Mouse (Mus musculus) hematopoietic stem cell, adult 5-6 weeks (primary cell): ENCODE results near the gene Setdb1. TPM values are rescaled to one million over a fixed set of nuclear protein-coding genes. Genes with fewer than 3 reads are reported as not detected.

Source experiments
- ATAC-seq, 2 experiments: fragments of 125-278 bp in 1 of 2; replicated peaks in 1 of 2; 2 replicates each; pipeline ENCODE4 v1.8.0; 2016 to 2017; ENCODE audit warnings: inconsistent platforms in 2 of 2, mild to moderate bottlenecking in 2 of 2, moderate number of reproducible peaks in 2 of 2, low read depth in 1 of 2, moderate TSS enrichment in 1 of 2; ENCODE audit not compliant: low FRiP score in 2 of 2, poor library complexity in 2 of 2, severe bottlenecking in 2 of 2, insufficient read depth in 1 of 2, low TSS enrichment in 1 of 2
- total RNA-seq: library from RNA; stranded (forward); fragments of 172-1452, 232-1000 nt; gene quantifications from 2 replicates; pipeline ENCODE4 v1.2.3, GENCODE M21; 2017

Setdb1 gene
- total RNA-seq, 1 experiment from 2014 or later: 37.0 TPM

DNA sequence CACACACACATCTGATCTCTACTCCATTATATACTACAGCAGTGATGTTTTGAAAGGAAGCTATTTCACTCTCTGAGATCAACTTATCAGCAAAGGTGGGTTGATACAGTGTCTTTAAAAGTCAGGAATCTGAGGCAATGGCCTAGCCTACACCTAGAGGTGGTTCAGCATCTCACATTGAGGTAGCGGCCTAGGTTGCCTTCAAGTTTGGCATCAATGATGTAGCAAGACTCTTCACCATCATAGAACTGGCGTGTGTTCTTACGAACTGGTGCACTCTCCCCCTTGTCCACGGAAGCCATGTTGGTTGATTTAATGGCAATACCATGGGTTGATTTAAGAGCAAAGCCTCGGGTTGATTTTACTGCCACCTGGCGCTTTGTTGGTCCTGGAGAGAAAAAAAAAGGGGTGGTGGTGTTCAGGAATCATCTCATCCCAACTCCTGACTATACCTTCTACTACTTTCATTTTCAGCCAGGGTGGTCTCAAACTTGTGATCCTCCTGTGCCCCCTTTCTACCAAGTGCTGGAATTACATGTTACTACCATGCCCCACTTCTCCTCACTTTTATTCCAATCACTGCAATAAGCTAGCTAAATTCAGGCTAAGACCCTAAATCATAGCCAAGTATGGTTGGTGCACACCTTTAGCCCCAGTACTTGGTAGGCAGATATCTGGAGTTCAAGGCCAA, 32.4 kb downstream of the Setdb1 start:
- 0 out of 4 replicates have a peak, but pooled peaks of 1 of the 2 experiments have one; percentile 34 for ATAC-seq

DNA sequence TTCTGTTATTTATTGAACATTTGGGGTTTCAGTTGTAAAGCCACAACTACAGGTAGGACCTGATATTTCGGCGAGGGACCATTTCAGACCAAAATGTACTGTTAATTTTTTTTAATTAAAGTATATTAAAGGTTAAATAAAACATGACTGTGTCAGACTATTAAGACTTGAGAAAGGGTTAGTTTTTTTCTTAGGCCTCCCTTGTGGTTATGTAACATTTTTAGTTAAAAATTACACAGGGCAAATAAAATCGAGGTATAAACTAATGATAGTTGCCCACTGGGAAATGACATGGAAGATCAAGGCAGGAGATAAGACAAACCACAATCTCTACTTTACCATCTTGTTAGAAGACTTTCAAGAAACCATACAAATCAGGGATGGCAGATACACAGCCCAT, 33.6 kb downstream of the Setdb1 start:
- ATAC-seq: no peak

DNA sequence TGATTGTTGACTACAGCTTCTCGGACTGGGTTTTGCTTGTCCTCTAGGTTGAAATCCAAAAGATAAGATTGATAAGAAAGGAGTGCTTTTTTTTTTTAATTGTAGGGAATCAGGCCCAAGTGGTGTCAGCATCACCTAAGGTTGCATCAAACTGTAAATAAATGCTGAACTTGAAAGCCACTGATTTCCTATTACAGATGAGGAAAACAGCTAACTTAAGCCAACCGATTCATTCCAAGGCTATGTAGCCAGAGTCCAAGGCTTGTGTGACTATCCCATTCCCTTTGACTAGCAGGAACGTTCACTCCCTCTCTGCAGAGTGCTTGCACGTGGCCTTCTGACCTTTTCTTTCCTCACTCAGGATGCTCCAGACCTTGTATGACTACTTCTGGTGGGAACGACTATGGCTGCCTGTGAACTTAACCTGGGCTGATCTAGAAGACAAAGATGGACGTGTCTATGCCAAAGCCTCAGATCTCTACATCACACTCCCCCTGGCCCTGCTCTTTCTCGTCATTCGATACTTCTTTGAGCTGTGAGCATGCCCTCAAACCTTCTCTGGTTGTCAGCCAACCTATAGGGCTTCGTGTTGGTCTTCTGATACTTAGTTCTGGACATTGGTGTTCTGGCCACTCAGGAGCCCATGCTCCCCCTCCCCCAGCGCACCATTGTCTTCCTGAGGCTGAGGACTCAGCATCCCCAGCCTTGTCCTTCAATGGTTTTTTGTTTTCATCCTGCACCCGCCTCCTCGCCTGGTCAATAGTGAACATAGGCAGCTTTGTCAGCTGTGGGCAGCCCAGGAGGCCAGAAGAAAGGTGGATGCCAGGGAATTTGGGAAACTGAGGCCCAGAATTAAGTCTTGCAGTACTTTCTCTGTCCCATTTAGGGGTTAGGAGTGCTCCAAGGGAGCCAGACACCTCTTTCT, 37.0 kb downstream of the Setdb1 start:
- ATAC-seq: no peak

DNA sequence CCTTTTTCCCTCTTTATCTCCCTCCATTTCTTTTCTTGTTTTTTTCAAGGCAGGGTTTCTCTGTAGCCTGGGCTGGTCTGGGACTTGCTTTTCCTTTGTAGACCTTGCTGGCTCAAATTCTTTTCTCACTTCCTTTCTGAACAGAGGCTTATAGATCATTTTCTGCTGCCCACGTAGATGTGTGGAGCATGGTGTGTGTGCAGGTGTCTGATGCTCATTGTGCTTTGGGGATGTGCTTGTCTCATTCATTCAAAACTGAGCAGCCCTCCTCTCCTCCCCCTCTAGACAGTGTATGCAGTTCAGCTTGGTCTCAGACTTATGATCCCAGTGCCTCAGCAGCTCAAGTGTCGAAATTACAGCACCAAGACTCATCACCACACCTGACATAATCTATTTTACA, 37.9 kb downstream of the Setdb1 start:
- ATAC-seq: no peak

DNA sequence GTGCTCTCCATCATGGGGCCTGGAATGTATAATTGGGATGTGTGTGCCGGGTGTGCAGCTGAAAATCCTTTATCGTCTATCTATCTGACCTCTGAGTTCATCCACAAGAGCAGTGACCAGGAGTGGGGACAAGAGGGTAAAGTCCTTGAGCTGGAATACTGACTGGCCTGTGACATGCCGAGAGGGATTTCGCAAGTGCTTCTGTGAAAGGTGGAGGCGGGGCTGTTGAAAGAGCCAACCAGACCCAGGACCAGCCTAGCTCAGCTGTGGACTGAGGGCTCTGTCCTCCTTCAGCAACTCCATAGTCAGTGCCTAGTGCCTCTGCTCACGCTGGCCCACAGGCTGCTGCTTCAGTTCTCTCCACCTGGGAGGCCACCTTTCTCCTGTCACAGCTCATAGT, 38.5 kb downstream of the Setdb1 start:
- ATAC-seq: 0 out of 4 replicates have a peak, but pooled peaks of 1 of the 2 experiments have one; percentile 1

DNA sequence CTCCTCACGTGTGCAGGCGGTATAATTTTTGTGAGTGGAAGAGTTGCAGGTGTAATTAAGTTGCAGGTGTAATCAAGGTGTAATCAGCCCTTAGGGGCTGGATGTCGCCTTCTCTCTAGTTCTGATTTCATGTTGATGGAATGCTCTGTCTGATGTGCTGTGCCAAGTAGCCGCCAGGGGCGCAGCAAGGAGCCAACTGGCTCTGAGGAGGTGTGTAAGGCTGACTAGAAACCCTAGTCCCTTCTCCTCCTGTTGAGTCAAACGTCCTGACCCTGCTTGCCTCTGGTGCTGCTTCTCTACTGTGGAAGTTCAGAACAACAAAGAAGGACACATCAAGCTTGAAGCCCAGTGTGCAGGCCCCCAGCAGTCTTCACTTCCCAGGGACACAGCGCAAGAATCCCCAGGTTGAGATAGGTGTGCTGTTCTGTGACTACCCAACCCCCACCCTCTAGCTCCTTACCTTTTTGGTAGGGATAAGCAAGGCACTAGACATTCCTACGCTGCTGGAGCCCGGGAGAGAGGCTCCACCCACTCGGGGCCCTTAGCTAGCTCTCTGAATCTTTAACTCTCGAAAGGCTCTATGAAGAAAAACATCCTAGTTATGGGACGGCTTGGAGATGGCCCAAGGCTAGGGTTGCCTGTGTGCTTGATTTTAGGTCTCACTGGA, 39.5 kb downstream of the Setdb1 start:
- ATAC-seq: peak; percentile 31 to 43; a peak in 2 of 4 replicates

DNA sequence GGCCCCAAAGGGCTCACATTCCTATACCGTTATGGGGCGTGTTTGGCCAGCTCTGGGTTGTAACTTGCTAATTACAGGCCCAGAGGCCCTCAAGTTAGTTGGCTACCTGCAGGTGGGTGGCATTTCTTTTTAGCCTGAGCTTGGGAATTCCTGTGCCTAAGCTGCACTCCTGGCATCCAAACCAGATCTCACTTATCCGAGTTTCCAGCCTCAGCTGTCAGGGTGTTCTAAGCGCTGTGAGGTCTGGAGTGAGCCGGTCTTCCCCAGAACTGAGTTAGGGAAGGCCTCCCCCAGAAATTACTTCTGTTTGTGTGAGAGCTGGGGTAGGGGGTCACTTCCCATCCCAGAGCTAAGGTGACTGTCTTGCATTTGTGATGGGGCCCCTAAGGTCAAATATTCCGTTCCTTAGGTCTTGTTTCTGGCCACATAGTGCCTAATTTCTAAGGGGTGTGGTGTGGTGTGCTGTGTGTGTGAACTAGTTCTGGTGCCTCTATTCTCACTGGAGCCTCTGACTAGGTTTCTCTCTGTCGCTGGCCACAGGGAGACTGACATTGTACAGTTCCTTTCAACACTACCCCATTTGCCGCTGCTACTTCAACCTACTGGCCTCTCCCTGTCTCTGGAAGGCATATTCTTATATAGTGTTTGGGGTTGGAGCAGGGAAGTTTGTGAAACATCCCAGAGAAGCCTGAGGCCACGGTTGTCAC, 41.0 kb downstream of the Setdb1 start:
- 0 out of 4 replicates have a peak, but pooled peaks of 1 of the 2 experiments have one; percentile 1 for ATAC-seq

DNA sequence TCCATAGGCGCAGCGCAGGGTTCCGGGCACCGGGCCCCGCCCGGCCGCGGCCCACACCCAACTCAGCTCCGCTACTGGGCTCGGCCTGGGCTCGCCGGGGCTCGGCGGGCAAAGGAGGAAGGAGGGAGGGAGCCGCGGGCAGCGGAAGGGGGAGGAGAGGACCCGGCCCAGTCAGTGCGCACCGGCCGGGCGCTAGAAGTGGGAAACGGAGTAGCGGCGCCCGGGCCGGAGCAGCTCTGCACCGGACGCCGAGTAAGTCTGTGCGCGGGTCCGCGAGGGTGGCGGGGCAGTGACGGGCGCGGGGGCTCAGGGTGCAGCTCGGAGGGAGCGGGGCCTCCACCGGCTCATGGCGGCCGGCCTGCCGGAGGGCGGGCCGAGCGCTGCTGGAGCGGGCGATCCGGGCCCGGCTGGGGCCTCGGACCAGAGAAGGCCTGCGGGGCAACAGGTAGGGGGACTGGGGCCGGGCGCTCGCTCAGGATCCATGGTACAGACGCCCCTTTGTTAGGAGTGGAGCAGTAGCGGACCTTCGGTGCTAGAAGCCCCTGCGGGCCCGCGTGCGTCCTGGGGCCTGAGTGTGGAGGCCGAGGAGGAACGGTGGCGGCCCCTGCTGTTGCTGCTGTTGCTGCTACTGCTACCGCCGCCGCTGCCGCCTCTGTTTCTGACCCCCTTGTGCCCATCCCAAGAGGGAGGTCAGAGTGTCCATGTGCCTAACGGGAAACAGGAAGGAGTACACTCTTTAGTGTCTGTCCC, 41.7 kb downstream of the Setdb1 start:
- peak; percentile 60 to 66 for ATAC-seq

DNA sequence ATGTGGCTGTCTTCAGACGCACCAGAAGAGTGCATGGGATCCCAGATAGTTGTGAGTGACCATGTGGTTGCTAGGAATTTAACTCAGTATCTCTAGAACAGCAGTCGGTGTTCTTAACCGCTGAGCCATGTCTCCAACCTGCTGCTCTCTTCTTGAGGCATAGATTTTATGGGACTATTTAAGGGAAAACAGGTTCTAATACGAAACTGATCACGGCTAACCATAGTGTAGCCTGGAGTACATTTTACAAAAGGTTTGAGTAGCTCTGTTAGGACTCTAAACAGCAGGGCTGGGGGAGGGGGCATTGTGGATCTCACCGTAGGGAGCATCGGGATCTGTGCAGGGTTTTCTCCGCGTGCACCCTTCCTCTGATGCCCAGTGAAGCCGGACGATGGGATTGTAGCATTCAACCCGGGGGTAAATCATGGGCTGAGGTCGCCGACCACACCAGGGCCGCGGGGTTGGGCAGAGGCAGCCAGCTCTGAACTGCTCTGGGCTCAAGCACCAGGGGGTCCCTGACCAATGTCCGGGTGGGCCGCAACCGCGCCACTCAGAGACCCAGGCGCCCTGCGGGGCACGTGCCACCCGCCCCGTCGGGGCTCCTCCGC, 42.4 kb downstream of the Setdb1 start, which contains the start of gene Cers2:
Gene Cers2 (plus strand): TSS at position 306 of the 608 bp plus-strand sequence.
- no peak for ATAC-seq

DNA sequence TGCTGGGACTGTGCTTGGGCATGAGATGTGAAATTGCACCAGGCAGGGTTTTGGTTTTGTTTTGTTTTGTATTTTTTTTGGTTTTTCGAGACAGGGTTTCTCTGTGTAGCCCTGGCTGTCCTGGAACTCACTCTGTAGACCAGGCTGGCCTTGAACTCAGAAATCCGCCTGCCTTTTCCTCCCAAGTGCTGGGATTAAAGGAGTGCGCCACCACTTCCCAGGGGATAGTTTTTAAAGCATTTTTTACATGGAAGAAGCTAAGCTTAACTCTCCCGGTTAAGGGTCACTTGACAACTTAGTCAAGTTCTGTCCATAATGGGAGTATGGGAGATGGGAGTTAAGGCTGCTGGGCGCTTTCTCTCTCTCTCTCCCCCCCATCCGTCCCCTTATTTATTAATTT, 42.9 kb downstream of the Setdb1 start:
- no peak for ATAC-seq

DNA sequence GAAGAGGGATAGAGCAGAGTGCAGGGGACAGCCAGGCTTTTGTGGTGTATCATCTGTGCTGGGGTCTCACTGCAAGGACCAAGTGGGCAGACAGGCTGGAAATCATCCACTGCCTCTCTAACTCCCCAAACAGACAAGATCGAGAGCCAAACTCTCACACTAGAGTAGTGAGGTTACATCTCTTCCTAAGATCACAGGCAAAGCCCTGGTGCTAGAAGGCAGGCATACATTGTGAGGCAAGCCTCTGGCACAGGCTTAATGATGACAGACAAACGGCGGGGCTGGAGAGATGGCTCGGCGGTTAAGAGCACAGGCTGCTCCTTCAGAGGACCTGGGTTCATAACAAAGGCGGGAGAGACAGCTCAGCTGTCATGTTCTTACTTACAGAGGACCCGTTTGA, 43.5 kb downstream of the Setdb1 start:
- no peak for ATAC-seq

DNA sequence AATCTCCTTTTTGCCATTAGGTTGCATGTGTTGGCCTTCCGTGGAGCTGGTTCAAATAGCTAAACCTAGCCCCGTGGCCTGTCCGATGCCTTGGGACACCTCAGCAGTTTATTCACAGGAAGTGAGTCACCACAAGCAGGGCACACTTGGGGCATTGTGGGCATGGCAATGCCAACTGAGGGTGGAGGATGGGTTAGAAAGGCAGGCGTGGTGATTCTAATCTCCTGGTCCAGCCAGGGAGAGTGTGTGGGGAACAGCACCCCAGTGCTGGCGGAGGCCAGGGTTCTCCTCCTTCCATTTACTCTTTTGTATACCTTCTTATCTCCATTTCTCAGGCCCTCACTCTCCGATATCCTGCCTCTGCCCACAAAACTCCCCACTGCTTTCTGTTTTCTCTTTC, 44.4 kb downstream of the Setdb1 start:
- peak; percentile 51 to 71 for ATAC-seq

DNA sequence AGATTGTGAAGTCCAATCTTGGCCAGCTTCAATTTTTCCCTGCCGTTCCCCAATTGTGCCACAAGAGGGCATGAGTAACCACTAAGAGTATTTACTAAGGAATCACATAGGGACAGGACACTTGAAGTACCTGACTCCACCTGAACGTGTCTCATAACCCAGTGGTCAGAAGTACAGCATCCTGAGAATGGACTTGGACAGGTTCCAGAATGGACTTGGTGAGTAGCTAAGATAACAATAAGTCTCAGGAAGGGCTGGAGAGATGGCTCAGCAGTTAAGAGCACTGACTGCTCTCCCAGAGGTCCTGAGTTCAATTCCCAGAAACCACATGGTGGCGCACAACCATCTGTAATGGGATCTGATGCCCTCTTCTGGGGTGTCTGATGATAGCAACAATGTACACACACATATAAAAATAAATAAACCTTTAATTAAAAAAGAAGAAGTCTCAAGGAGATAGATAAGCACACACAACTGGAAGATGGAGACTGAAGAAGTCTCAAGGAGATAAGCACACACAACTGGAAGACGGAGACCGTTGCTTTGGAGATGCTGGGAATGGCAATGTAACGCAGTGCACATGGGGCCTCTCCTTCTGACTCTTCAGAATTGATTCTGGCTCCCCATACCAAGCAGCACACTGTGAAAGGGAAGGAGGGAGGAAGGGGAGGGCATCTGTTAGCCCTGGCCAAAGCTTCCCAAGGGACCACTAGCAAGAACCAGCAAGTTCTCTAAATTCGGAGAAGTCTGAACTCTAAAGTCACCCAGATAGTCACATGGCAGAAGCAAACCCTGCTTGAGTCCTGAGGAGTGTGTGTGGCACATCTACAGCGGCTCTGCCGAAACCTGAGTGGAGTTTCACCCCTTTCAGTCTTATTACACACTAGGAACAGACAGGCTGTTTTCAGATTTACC, 45.8 kb downstream of the Setdb1 start:
- ATAC-seq: peak in 1 of 2 experiments; percentile 21; a peak in 1 of 4 replicates

DNA sequence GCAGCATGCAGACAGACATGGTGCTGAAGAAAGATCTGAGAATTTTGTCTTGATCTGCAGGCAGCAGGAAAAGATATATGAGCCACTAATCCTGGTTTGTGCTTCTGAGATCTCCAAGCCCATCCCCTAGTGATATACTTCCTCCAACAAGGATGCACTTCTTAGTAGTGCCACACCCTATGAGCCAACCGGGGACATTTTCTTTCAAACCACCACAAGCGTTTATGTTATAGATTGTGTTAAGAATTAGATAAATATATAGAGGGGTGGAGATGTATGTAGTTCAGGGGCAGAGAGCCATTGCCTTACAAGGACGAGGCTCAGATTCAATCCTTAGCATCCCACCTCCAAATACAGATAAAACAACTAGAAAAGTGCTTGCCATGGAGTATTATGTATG, 46.5 kb downstream of the Setdb1 start:
- no peak for ATAC-seq

DNA sequence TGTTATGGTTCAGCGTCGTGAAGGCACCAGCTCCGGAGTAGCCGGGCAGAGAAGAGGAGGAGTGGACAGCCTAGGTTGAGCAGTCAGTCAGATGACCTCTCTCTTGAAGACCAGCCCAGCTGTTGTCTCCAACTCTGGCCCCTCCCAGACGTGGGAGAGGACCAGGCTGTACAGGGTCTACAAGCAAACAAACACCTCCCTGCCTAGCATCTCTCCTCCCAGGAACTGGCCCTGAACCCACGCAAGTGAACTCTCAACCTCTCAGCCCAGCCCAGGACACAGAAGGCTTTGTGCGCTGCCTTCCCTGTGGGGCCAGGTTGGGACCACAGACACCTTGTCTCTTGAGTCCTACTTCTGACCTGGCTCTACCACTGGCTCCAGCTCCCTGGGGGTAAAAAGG, 49.9 kb downstream of the Setdb1 start, which contains the start of gene Anxa9:
Gene Anxa9 (minus strand): TSS at position 77 of the 400 bp plus-strand sequence.
- no peak for ATAC-seq
